ENCODE assay signal across 8 mouse cellular contexts in the genomic region with DNA sequence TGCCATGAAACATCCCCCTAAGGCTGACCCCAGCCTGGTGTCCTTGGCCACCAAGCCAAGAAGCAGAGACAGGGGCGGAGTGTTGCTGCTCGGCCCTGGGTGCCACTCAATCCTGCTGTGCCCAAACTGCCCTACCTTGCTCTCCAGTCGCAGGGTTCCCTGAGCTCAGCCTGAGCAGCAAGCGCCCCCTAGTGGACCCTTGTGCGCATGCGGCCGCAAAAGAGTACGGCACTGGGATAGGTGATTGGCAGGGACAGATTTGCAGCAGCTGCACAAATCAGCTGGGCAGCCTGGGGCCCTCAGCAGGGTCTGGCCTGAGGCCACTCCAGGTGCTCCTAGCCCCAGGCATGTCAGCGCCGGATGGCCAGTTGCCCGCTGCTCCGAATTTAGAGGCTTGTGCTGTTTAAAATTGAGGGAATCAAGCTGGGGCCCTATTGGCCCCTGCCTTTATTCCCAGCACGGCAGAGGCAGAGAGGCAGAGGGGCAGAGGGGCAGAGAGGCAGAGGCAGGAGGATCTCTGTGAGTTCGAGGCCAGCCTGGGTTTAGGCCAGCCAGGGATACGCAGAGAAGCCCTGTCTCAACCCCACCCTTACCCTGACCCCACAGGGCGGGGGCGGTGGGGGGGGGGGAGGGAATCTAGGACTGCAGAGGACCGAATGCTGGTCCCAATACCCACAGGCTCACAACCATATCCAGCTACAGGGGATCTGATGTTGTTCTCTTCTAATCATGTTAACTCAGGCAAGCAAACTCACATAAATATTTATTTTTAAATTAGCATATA. TPM values are rescaled to one million over a fixed set of nuclear protein-coding genes. Genes with fewer than 3 reads are reported as not detected.
DNase-seq lines count a peak whose midpoint lies in the region; ATAC-seq and TF ChIP-seq lines count a peak whose summit lies in the region.

No protein-coding gene starts in this region.

- H3K4me1 ChIP-seq in ES-Bruce4 (ENCODE audit: control insufficient read depth, insufficient read depth, low read length) = no peaks in the 10 kb centered on the region
- no peaks in the 10 kb centered on the region for H3K4me1 ChIP-seq in heart, embryonic 16.5 days (ENCODE audit: control insufficient read depth, insufficient read depth, low read length)
- no peaks in the 10 kb centered on the region; the same call in 1 of the 2 replicates for H3K4me1 ChIP-seq in lung, embryonic 15.5 days

- peak overlapping the region; percentile 24; the same call in 1 of the 2 replicates for H3K4me3 ChIP-seq in ES-Bruce4 (ENCODE audit: low read depth, low read length)
- H3K4me3 ChIP-seq in heart, embryonic 16.5 days (ENCODE audit: low read length) = no peak overlapping the region
- no peak overlapping the region for H3K4me3 ChIP-seq in lung, embryonic 15.5 days

- no peaks in the 10 kb centered on the region for H3K9me3 ChIP-seq in ES-Bruce4 (replicated peaks; ENCODE audit: control insufficient read depth, insufficient read depth, low read length, poor library complexity, severe bottlenecking)
- H3K9me3 ChIP-seq in heart, embryonic 16.5 days (replicated peaks; ENCODE audit: control insufficient read depth, low read length) = no peaks in the 10 kb centered on the region; the same call in 1 of the 2 replicates
- H3K9me3 ChIP-seq in lung, embryonic 15.5 days = no peaks in the 10 kb centered on the region

- TF ChIP-seq EP300 in ES-Bruce4 (IDR thresholded peaks at IDR 0.05; ENCODE audit: insufficient read depth, low read depth, low read length) = no peak

- TF ChIP-seq CTCF in ES-Bruce4 (IDR thresholded peaks at IDR 0.05; ENCODE audit: low read depth, low read length) = peak; percentile 95

- ATAC-seq in heart, embryonic 16.5 days (replicated peaks; ENCODE audit: extremely low read depth, insufficient read depth, low FRiP score) = peak; percentile 37; the same call in 1 of the 2 replicates
- peak; percentile 67 for ATAC-seq in lung, embryonic 15.5 days (ENCODE audit: borderline replicate concordance, extremely low read depth, low FRiP score, low TSS enrichment)
- peak; percentile 64 for ATAC-seq in neutrophil, adult 5-6 weeks (ENCODE audit: extremely low read depth, insufficient number of reproducible peaks, low FRiP score, poor library complexity, severe bottlenecking)

- WGBS in heart, embryonic 16.5 days = 20% methylated on average over 18 of the region's 18 CpGs
- 18% methylated on average over 18 of the region's 18 CpGs for WGBS in lung, embryonic 15.5 days

- peak; percentile 28 for DNase-seq in adrenal gland, adult 8-10 months
- DNase-seq in embryo, embryonic 9.5 days (ENCODE audit: extremely low spot score) = peak; percentile 87
- peak; percentile 60 for DNase-seq in kidney, postnatal 14 days
- DNase-seq in urinary bladder, postnatal 36 days (ENCODE audit: low spot score in 2 of 2) = peak; percentile 42 to 55

- TF ChIP-seq POLR2A in ES-Bruce4 (IDR thresholded peaks at IDR 0.05; ENCODE audit: insufficient read depth, low read length) = no peak

- H3K27ac ChIP-seq in ES-Bruce4 (ENCODE audit: insufficient read depth, low read length) = no peak overlapping the region
- H3K27ac ChIP-seq in heart, embryonic 16.5 days (ENCODE audit: low read length) = no peak overlapping the region
- H3K27ac ChIP-seq in lung, embryonic 15.5 days = no peak overlapping the region

- no peaks in the 10 kb centered on the region for H3K36me3 ChIP-seq in ES-Bruce4 (ENCODE audit: control insufficient read depth, insufficient read depth, low read length, poor library complexity, severe bottlenecking)
- H3K36me3 ChIP-seq in heart, embryonic 16.5 days (ENCODE audit: control insufficient read depth, insufficient read depth) = no peaks in the 10 kb centered on the region
- no peaks in the 10 kb centered on the region for H3K36me3 ChIP-seq in lung, embryonic 15.5 days

- H3K9ac ChIP-seq in ES-Bruce4 (ENCODE audit: low read depth, poor library complexity, severe bottlenecking) = no peak overlapping the region
- H3K9ac ChIP-seq in heart, embryonic 16.5 days (ENCODE audit: low read length) = no peak overlapping the region
- H3K9ac ChIP-seq in lung, embryonic 15.5 days = no peak overlapping the region

- no peak overlapping the region for H3K4me2 ChIP-seq in heart, embryonic 16.5 days (ENCODE audit: low read depth, low read length)
- H3K4me2 ChIP-seq in lung, embryonic 15.5 days = no peak overlapping the region

- no peaks in the 10 kb centered on the region for H3K27me3 ChIP-seq in ES-Bruce4 (ENCODE audit: control insufficient read depth, insufficient read depth, low read length, poor library complexity, severe bottlenecking)
- H3K27me3 ChIP-seq in heart, embryonic 16.5 days (ENCODE audit: control insufficient read depth, insufficient read depth, low read length) = peaks cover 52% of the 10 kb centered on the region
- peaks cover 64% of the 10 kb centered on the region for H3K27me3 ChIP-seq in lung, embryonic 15.5 days

RNA-seq across cellular contexts. Expression of a gene that starts 13.8 kb away (rescaled TPM):
- polyA plus RNA-seq in ES-Bruce4 (2011; ENCODE audit: insufficient read depth, insufficient read length, low read depth, missing spikeins) = 0.70 and 1.1 TPM in 2 replicates
- total RNA-seq in adrenal gland, adult 8-10 months (2022) = not detected
- 0.47 TPM in 1 of 2 replicates, not detected in the other for polyA plus RNA-seq in heart, embryonic 16.5 days (2015; fragmentation: Nextera tagmentation; extraction: Ambion mirVana)
- not detected in 2 replicates for polyA plus RNA-seq in lung, embryonic 15.5 days (2015; fragmentation: Nextera tagmentation; extraction: Ambion mirVana)
- total RNA-seq in neutrophil, adult 5-6 weeks (2017) = not detected in 2 replicates

RNA-seq across cellular contexts. Expression of a gene that starts 23.6 kb away (rescaled TPM):
- not detected in 2 replicates for polyA plus RNA-seq in ES-Bruce4 (2011; ENCODE audit: insufficient read depth, insufficient read length, low read depth, missing spikeins)
- not detected for total RNA-seq in adrenal gland, adult 8-10 months (2022)
- not detected in 2 replicates for polyA plus RNA-seq in heart, embryonic 16.5 days (2015; fragmentation: Nextera tagmentation; extraction: Ambion mirVana)
- not detected in 2 replicates for polyA plus RNA-seq in lung, embryonic 15.5 days (2015; fragmentation: Nextera tagmentation; extraction: Ambion mirVana)
- not detected in 2 replicates for total RNA-seq in neutrophil, adult 5-6 weeks (2017)

RNA-seq across cellular contexts. Expression of a gene that starts 28.9 kb away (rescaled TPM):
- polyA plus RNA-seq in ES-Bruce4 (2011; ENCODE audit: insufficient read depth, insufficient read length, low read depth, missing spikeins) = not detected in 2 replicates
- total RNA-seq in adrenal gland, adult 8-10 months (2022) = 1 to 10 TPM in 2 of 4 experiments, not detected in 2; 1.2 to 1.5 TPM
- not detected in 2 replicates for polyA plus RNA-seq in heart, embryonic 16.5 days (2015; fragmentation: Nextera tagmentation; extraction: Ambion mirVana)
- polyA plus RNA-seq in lung, embryonic 15.5 days (2015; fragmentation: Nextera tagmentation; extraction: Ambion mirVana) = not detected in 2 replicates
- total RNA-seq in neutrophil, adult 5-6 weeks (2017) = not detected in 2 replicates

Comparison
In these comparisons a context has a peak if more than half of its experiments do, and no peak if none do; other contexts are left out.
1. DNase-seq: peak in every context shown above with its lines; median percentile 87 in embryo, embryonic 9.5 days; 60 in kidney, postnatal 14 days; 48 in urinary bladder, postnatal 36 days; 28 in adrenal gland, adult 8-10 months.